Mouse (Mus musculus) heart, embryonic 10.5 days (tissue): ENCODE measurements around the gene Fam178b. TPM values are rescaled to one million over a fixed set of nuclear protein-coding genes. Genes with fewer than 3 reads are reported as not detected.

Source experiments
- DNase-seq: peaks from one replicate; pipeline ENCODE4 v3.0.0-alpha.2; 2017; ENCODE audit warnings: low spot score
- H3K27ac ChIP-seq: fragments of 300-500 bp; sonication (generic); 2 replicates; pipeline ENCODE4 v1.5.1; 2016; ENCODE audit warnings: mild to moderate bottlenecking
- H3K27me3 ChIP-seq: fragments of 300-500 bp; sonication (generic); 2 replicates; pipeline ENCODE4 v1.6.1; 2016; ENCODE audit warnings: mild to moderate bottlenecking; ENCODE audit not compliant: poor library complexity, insufficient read depth, severe bottlenecking
- H3K36me3 ChIP-seq: fragments of 300-500 bp; sonication (generic); 2 replicates; pipeline ENCODE4 v1.6.1; 2016; ENCODE audit warnings: mild to moderate bottlenecking, moderate library complexity
- H3K4me1 ChIP-seq: fragments of 300-500 bp; sonication (generic); 2 replicates; pipeline ENCODE4 v1.6.1; 2016; ENCODE audit warnings: mild to moderate bottlenecking
- H3K4me3 ChIP-seq: fragments of 300-500 bp; sonication (generic); 2 replicates; pipeline ENCODE4 v1.5.1; 2016; ENCODE audit warnings: mild to moderate bottlenecking, moderate library complexity
- H3K9me3 ChIP-seq: fragments of 300-500 bp; sonication (generic); 2 replicates; pipeline ENCODE4 v1.6.1; 2016; ENCODE audit warnings: mild to moderate bottlenecking, moderate library complexity
- WGBS: fragments of 180-500 bp; shearing (Covaris S2); methylation state at CpG from one replicate; pipeline ENCODE4 v1.1.7; 2016; 5-methylcytosine and 5-hydroxymethylcytosine counted together
- polyA plus RNA-seq: library from polyadenylated mRNA; unstranded; fragments of >200 nt; fragmentation: Nextera tagmentation; extraction: Ambion mirVana; gene quantifications from 2 replicates; pipeline ENCODE4 v1.2.1, GENCODE M21; 2016

Fam178b gene
- polyA plus RNA-seq, 1 experiment from 2014 or later: 1.8 TPM

- DNase-seq: no peak
- H3K27ac ChIP-seq: peak overlapping the region; percentile 37
- no peak overlapping the region for H3K4me3 ChIP-seq
- H3K36me3 ChIP-seq: peaks cover 33% of the 10 kb centered on the region
- H3K27me3 ChIP-seq: no peaks in the 10 kb centered on the region
- peaks cover 63% of the 10 kb centered on the region for H3K4me1 ChIP-seq
- no peaks in the 10 kb centered on the region for H3K9me3 ChIP-seq
- WGBS: 43% methylated on average over 8 of the region's 8 CpGs
Observed at GRCm38 (mm10) chr1:36536397-36536728, 146.6 kb downstream of the Fam178b start.

DNA sequence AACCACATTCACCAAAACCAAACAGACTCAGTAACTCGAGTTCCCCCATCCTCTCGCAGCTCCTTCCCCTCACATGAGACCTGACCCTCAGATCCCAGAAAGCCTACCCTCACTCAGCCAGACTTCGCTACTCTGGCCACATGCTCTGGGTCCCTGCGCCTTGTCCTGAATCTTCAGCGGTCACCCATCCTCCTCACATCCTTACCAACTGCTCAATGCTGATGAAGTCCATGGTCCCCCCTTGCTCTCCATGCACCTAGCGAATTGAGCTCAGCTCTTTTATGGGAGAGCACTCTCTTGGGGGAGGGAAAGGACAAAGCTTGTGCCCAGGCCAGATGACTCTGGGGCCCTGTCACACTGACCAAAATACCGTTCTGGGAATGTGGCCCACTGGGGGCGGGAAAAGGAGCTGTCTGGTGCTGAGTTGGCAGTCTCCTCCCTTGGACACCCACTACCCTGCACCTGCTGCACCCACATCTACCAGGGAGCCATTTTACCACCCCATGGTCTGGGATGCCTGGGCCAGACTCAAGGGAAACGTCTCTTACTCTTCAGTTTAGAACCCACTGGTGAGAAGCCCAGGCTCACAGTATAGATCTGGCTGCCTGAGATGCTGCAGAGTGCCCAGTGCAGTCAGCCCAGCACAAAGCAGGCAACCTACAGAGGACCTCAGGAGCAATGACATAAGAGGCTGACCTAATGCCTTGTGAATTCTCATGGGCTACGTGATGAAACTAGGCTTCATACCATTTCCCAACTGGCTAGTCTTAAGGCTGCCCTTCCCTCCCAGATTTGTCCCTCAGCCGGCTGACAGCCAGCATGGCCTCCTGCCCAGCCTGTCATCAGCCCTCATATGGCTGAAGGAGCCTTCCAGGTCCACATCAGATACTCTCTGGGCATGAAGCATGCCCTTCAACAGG is 147.2 kb downstream of the Fam178b start:
- Histone ChIP-seq H3K27me3 (no peaks in the 10 kb centered on the region), H3K27ac (peak overlapping the region; percentile 37), H3K4me3 (no peak overlapping the region), H3K4me1 (peaks cover 67% of the 10 kb centered on the region), H3K36me3 (peaks cover 35% of the 10 kb centered on the region), H3K9me3 (no peaks in the 10 kb centered on the region)
- no peak for DNase-seq
- WGBS: 72% methylated on average over 11 of the region's 11 CpGs

- peaks cover 29% of the 10 kb centered on the region for H3K36me3 ChIP-seq
- H3K27me3 ChIP-seq: no peaks in the 10 kb centered on the region
- H3K9me3 ChIP-seq: no peaks in the 10 kb centered on the region
- H3K27ac ChIP-seq: peak overlapping the region; percentile 18; the same call in 1 of the 2 replicates
- no peak overlapping the region for H3K4me3 ChIP-seq
- WGBS: 79% methylated on average over 6 of the region's 6 CpGs
- peaks cover 64% of the 10 kb centered on the region for H3K4me1 ChIP-seq
- DNase-seq: no peak
Observed at GRCm38 (mm10) chr1:36534595-36535058, 148.4 kb downstream of the Fam178b start.

- no peak for DNase-seq
- Histone ChIP-seq H3K4me1 (peaks cover 54% of the 10 kb centered on the region), H3K4me3 (no peak overlapping the region), H3K36me3 (peaks cover 23% of the 10 kb centered on the region; the same call in 1 of the 2 replicates), H3K27me3 (no peaks in the 10 kb centered on the region), H3K27ac (no peak overlapping the region), H3K9me3 (no peaks in the 10 kb centered on the region)
- WGBS: 75% methylated on average over 6 of the region's 6 CpGs
Observed at GRCm38 (mm10) chr1:36533546-36533945, 149.4 kb downstream of the Fam178b start.

DNA sequence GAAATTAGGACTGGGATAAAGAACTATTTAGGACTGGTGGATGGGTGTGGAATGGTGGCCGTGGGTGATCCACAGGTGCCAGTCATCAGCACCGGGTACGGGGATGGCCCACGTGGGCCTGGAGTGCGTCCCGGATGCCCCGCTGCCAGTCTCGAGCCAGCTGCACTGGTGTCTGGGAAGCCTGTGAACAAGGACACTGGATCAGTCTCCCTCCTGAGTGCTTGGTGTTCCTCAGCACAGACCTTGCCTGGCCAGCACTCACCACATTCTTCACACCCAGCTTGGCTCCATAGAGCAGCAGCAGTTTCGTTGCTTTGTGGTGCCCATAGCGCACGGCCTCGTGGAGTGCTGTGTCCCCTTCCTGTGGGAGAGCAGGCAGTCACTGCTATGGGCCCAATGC is 151.5 kb downstream of the Fam178b start:
- WGBS: 81% methylated on average over 12 of the region's 12 CpGs
- Histone ChIP-seq H3K4me3 (no peak overlapping the region), H3K4me1 (peaks cover 46% of the 10 kb centered on the region), H3K27me3 (no peaks in the 10 kb centered on the region), H3K9me3 (no peaks in the 10 kb centered on the region), H3K36me3 (peaks cover 21% of the 10 kb centered on the region; the same call in 1 of the 2 replicates), H3K27ac (peak overlapping the region; percentile 49; the same call in 1 of the 2 replicates)
- DNase-seq: no peak

GRCm38 (mm10) chr1:36530962-36531361 is 152.0 kb downstream of the Fam178b start:
- Histone ChIP-seq H3K36me3 (peaks cover 26% of the 10 kb centered on the region; the same call in 1 of the 2 replicates), H3K27me3 (no peaks in the 10 kb centered on the region), H3K9me3 (no peaks in the 10 kb centered on the region), H3K4me1 (peaks cover 41% of the 10 kb centered on the region), H3K27ac (no peak overlapping the region; the same call in 1 of the 2 replicates), H3K4me3 (no peak overlapping the region)
- DNase-seq: no peak
- WGBS: 89% methylated on average over 7 of the region's 7 CpGs

GRCm38 (mm10) chr1:36530485-36530884 is 152.5 kb downstream of the Fam178b start:
- DNase-seq: no peak
- H3K36me3 ChIP-seq: peaks cover 31% of the 10 kb centered on the region
- no peaks in the 10 kb centered on the region for H3K27me3 ChIP-seq
- no peaks in the 10 kb centered on the region for H3K9me3 ChIP-seq
- 81% methylated on average over 8 of the region's 8 CpGs for WGBS
- H3K4me3 ChIP-seq: no peak overlapping the region
- H3K4me1 ChIP-seq: peaks cover 37% of the 10 kb centered on the region
- no peak overlapping the region for H3K27ac ChIP-seq

DNA sequence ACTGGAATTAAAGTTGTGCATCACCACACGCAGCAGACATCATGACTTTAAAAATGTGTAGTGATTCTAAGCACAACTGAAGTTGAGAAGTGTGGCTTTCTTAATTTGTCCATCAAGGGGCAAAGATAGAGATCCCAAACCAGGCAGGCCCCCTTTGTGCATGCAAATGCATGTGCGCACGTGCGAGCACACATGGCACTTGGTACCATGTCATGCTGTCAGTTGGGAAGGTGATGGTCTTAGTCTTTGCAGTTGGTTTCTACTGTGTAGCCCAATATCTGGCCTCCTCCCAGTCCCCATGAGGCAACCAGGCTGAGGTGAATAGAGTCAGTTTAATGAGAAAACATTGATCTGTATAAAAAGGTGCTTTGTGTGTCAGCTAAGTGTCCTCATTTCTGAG is 153.1 kb downstream of the Fam178b start:
- Histone ChIP-seq H3K4me3 (no peak overlapping the region), H3K27me3 (no peaks in the 10 kb centered on the region), H3K4me1 (peaks cover 32% of the 10 kb centered on the region), H3K9me3 (no peaks in the 10 kb centered on the region), H3K36me3 (peaks cover 37% of the 10 kb centered on the region), H3K27ac (no peak overlapping the region)
- 91% methylated on average over 4 of the region's 4 CpGs for WGBS
- DNase-seq: no peak

DNA sequence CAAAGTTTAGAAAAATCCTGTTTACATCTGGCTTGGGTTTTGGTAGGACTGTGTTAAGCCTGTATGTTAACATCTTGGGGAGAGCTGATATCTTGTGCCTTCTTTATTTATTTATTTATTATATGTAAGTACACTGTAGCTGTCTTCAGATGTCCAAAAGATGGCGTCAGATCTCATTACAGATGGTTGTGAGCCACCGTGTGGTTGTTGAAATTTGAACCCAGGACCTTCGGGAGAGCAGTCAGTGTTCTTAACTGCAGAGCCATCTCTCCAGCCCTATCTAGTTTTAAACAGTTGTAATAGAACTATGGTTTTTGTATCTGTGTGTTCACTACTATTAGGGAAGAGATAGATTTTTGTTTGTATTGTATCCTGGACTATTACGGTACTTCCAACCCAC is 153.7 kb downstream of the Fam178b start:
- peaks cover 25% of the 10 kb centered on the region for H3K4me1 ChIP-seq
- 90% methylated on average over 4 of the region's 4 CpGs for WGBS
- no peaks in the 10 kb centered on the region for H3K9me3 ChIP-seq
- no peak overlapping the region for H3K4me3 ChIP-seq
- peaks cover 43% of the 10 kb centered on the region for H3K36me3 ChIP-seq
- no peak overlapping the region for H3K27ac ChIP-seq
- no peak for DNase-seq
- H3K27me3 ChIP-seq: no peaks in the 10 kb centered on the region

DNA sequence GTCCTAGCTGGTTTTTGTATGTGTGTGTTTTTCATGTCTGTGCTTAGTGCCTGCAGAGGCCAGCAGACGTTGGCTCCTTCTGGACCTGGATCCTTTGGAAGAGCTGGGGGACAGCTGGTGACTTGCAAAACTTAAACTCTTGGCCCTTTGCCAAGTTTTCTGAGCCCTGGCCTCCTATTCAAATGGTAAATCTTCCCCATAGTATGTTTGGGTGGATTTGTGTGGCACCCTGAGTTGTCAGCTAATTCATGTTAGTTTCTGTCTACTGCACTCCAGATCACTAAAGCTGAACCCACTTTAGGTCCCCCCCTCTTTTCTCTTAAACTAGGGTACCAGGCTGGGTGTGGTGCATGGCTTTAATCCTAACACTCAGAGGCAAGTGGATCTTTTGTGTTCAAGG is 154.6 kb downstream of the Fam178b start:
- DNase-seq: no peak
- peaks cover 19% of the 10 kb centered on the region for H3K4me1 ChIP-seq
- WGBS: 26% methylated on average over 1 of the region's 1 CpGs
- no peaks in the 10 kb centered on the region for H3K9me3 ChIP-seq
- H3K36me3 ChIP-seq: peaks cover 52% of the 10 kb centered on the region
- H3K27ac ChIP-seq: no peak overlapping the region
- H3K4me3 ChIP-seq: no peak overlapping the region
- H3K27me3 ChIP-seq: no peaks in the 10 kb centered on the region

GRCm38 (mm10) chr1:36526903-36527302 is 156.1 kb downstream of the Fam178b start:
- no peak for DNase-seq
- Histone ChIP-seq H3K36me3 (peaks cover 65% of the 10 kb centered on the region), H3K4me1 (peaks cover 9% of the 10 kb centered on the region; the same call in 1 of the 2 replicates), H3K9me3 (no peaks in the 10 kb centered on the region), H3K27me3 (no peaks in the 10 kb centered on the region), H3K4me3 (no peak overlapping the region), H3K27ac (no peak overlapping the region)
- 89% methylated on average over 10 of the region's 10 CpGs for whole genome bisulfite sequencing

DNA sequence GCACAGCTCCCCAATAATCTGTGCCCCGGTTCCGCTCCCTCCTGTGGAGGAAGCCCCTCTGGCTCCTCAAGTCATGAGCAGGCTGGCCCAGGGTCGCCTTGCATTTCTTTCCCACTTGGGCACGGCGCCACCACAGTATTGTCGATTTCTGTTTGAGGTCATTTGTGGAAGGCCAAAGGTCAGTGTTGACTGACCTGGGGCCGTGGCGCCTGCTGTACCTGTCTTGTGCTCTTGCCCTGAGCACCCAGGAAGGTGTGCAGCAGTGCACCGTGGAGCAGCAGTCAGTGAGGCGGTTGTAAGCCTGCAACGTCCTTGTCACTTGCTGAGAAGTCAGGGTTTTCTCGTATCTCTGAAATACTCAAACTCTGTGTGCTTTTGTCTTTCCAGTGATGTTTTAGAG is 157.2 kb downstream of the Fam178b start:
- no peak for DNase-seq
- peaks cover 65% of the 10 kb centered on the region for H3K36me3 ChIP-seq
- no peaks in the 10 kb centered on the region for H3K27me3 ChIP-seq
- no peak overlapping the region for H3K27ac ChIP-seq
- no peaks in the 10 kb centered on the region for H3K9me3 ChIP-seq
- no peak overlapping the region for H3K4me3 ChIP-seq
- no peaks in the 10 kb centered on the region for H3K4me1 ChIP-seq
- 90% methylated on average over 12 of the region's 12 CpGs for WGBS

DNA sequence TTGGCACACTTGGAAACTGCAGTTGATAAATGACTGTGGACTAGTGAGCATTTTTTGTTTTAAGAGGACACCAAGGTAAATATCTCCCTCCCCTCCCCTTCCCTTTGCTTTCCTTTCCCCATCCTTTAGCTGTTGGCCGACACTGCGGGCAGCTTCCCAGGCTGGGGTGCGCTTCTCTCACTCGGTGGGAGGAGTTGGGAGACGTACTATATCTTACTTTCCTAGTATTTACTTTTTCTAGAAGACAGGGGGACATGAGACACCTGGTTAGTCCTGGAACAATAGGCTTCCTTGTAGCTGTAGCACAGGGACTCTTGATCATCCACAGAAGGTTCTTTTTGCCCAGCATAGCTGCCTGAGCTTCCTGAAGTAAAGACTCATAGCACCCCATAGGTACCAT is 158.9 kb downstream of the Fam178b start:
- DNase-seq: no peak
- Histone ChIP-seq H3K4me1 (no peaks in the 10 kb centered on the region), H3K4me3 (no peak overlapping the region), H3K9me3 (no peaks in the 10 kb centered on the region), H3K27me3 (no peaks in the 10 kb centered on the region), H3K36me3 (peaks cover 79% of the 10 kb centered on the region), H3K27ac (no peak overlapping the region)
- 82% methylated on average over 5 of the region's 5 CpGs for WGBS
